Mouse (Mus musculus): ENCODE measurements around the gene Cherp.

- no peak for TF ChIP-seq CTCF (IDR thresholded peaks at IDR 0.05; ENCODE audit: control insufficient read depth, insufficient read depth, insufficient read length)
- peak; percentile 65 for TF ChIP-seq MAX (IDR thresholded peaks at IDR 0.05)
- TF ChIP-seq CEBPB (IDR thresholded peaks at IDR 0.05; ENCODE audit: low read depth) = no peak
These were observed 17.6 kb upstream of the Cherp start for GRCm38 (mm10) chr8:72492622-72493081.
